Mouse (Mus musculus) ZHBTc4 (cell line): ENCODE results near the gene Gm28043.
A peak's percentile ranks its signal among the peaks of the same experiment; 100 is the strongest.
"Not testable (repeated sequence)": the region's sequence is repeated elsewhere in the genome, so short reads cannot be mapped to it uniquely, and the experiment has no call there.

Experiments
- DNase-seq: peaks from one replicate; pipeline ENCODE4 v3.0.0-alpha.2; 2011; ENCODE audit warnings: low read depth, low spot score

Gene Gm28043

GRCm38 (mm10) chr17:29711745-29712431, 97.2 kb downstream of the Gm28043 start:
- no peak for DNase-seq

GRCm38 (mm10) chr17:29712565-29712964, 97.9 kb downstream of the Gm28043 start:
- no peak for DNase-seq

- not testable (repeated sequence) for DNase-seq
Measured at GRCm38 (mm10) chr17:29713734-29714133, 99.1 kb downstream of the Gm28043 start.

GRCm38 (mm10) chr17:29716732-29717445, 102.2 kb downstream of the Gm28043 start, which contains the start of gene Ccdc167:
Ccdc167 (minus strand) TSS chr17:29717044.
- peak; percentile 98 for DNase-seq

GRCm38 (mm10) chr17:29718660-29719059, 104.0 kb downstream of the Gm28043 start:
- DNase-seq: no peak

- DNase-seq: no peak
Measured at GRCm38 (mm10) chr17:29719628-29720575, 105.2 kb downstream of the Gm28043 start.

- no peak for DNase-seq
Measured at GRCm38 (mm10) chr17:29720755-29721365, 106.2 kb downstream of the Gm28043 start.

- no peak for DNase-seq
Measured at GRCm38 (mm10) chr17:29724610-29725009, 109.9 kb downstream of the Gm28043 start.

- no peak for DNase-seq
Measured at GRCm38 (mm10) chr17:29725027-29725620, 110.4 kb downstream of the Gm28043 start.

GRCm38 (mm10) chr17:29728082-29728481, 113.4 kb downstream of the Gm28043 start:
- peak; percentile 63 for DNase-seq

GRCm38 (mm10) chr17:29730510-29731265, 116.0 kb downstream of the Gm28043 start:
- DNase-seq: no peak

- no peak for DNase-seq
Measured at GRCm38 (mm10) chr17:29731266-29731952, 116.7 kb downstream of the Gm28043 start.

- DNase-seq: no peak
Measured at GRCm38 (mm10) chr17:29731953-29732325, 117.3 kb downstream of the Gm28043 start.

- no peak for DNase-seq
Measured at GRCm38 (mm10) chr17:29732522-29732921, 117.8 kb downstream of the Gm28043 start.

- DNase-seq: no peak
Measured at GRCm38 (mm10) chr17:29736448-29737014, 121.9 kb downstream of the Gm28043 start.

- DNase-seq: peak; percentile 46
Measured at GRCm38 (mm10) chr17:29737849-29738804, 123.5 kb downstream of the Gm28043 start.

- DNase-seq: peak; percentile 52
Measured at GRCm38 (mm10) chr17:29747466-29747865, 132.8 kb downstream of the Gm28043 start.
